Mouse (Mus musculus) thymus, postnatal 10 days (tissue): Measurements from ENCODE around the gene Dnah7c.
"Not testable (repeated sequence)": the region's sequence is repeated elsewhere in the genome, so short reads cannot be mapped to it uniquely, and the experiment has no call there.

Experiments
- DNase-seq, 2 experiments: peaks; one replicate each; pipeline ENCODE4 v3.0.0; 2021; ENCODE audit warnings: low spot score in 2 of 2

Gene Dnah7c

GRCm38 (mm10) chr1:46729731-46730130 lies 304.3 kb downstream of the Dnah7c start:
- DNase-seq = not testable (repeated sequence)

GRCm38 (mm10) chr1:46733405-46734106 lies 308.2 kb downstream of the Dnah7c start:
- DNase-seq = not testable (repeated sequence)

GRCm38 (mm10) chr1:46734455-46734854 lies 309.1 kb downstream of the Dnah7c start:
- DNase-seq = not testable (repeated sequence)

- not testable (repeated sequence) for DNase-seq
These were observed 339.2 kb downstream of the Dnah7c start for GRCm38 (mm10) chr1:46764600-46764999.

GRCm38 (mm10) chr1:46769318-46769717 lies 343.9 kb downstream of the Dnah7c start:
- DNase-seq = not testable (repeated sequence)

- not testable (repeated sequence) for DNase-seq
These were observed 344.8 kb downstream of the Dnah7c start for GRCm38 (mm10) chr1:46770077-46770695.

GRCm38 (mm10) chr1:46782227-46782626 lies 356.8 kb downstream of the Dnah7c start:
- not testable (repeated sequence) for DNase-seq

GRCm38 (mm10) chr1:46805074-46805473 lies 379.7 kb downstream of the Dnah7c start:
- no peak for DNase-seq

GRCm38 (mm10) chr1:46808630-46809029 lies 383.2 kb downstream of the Dnah7c start:
- not testable (repeated sequence) for DNase-seq

GRCm38 (mm10) chr1:46817934-46818333 lies 392.5 kb downstream of the Dnah7c start:
- DNase-seq = no peak

- no peak for DNase-seq
These were observed 397.0 kb downstream of the Dnah7c start for GRCm38 (mm10) chr1:46822256-46822972.

- no peak for DNase-seq
These were observed 404.9 kb downstream of the Dnah7c start for GRCm38 (mm10) chr1:46830066-46830843.

GRCm38 (mm10) chr1:46831927-46832326 lies 406.5 kb downstream of the Dnah7c start:
- no peak for DNase-seq

- DNase-seq = no peak
These were observed 418.0 kb downstream of the Dnah7c start for GRCm38 (mm10) chr1:46843406-46843805.

GRCm38 (mm10) chr1:46844281-46844680 lies 418.9 kb downstream of the Dnah7c start:
- DNase-seq = no peak

GRCm38 (mm10) chr1:46845221-46845620 lies 419.8 kb downstream of the Dnah7c start:
- no peak for DNase-seq

- peak; percentile 47 to 89 for DNase-seq
These were observed 424.4 kb downstream of the Dnah7c start for GRCm38 (mm10) chr1:46849758-46850157.

GRCm38 (mm10) chr1:46851586-46851985 lies 426.2 kb downstream of the Dnah7c start:
- DNase-seq = no peak

- DNase-seq = no peak
These were observed 426.8 kb downstream of the Dnah7c start for GRCm38 (mm10) chr1:46852216-46852599.

- DNase-seq = peak; percentile 57 to 62
These were observed 427.3 kb downstream of the Dnah7c start for GRCm38 (mm10) chr1:46852600-46853272.

- DNase-seq = peak; percentile 93 to 97
These were observed 428.1 kb downstream of the Dnah7c start for GRCm38 (mm10) chr1:46853317-46854035.
